Mouse (Mus musculus) T-cell, adult 66 days (primary cell): ENCODE data around the gene Vmn2r34. TPM values are rescaled to one million over a fixed set of nuclear protein-coding genes. Genes with fewer than 3 reads are reported as not detected.

Experiments
- total RNA-seq, 2 experiments: library from RNA; stranded (reverse); gene quantifications; 3 replicates in 1 of 2; 4 replicates in 1 of 2; pipeline ENCODE4 v1.2.4; 2023

Gene Vmn2r34
- total RNA-seq = not detected

GRCm38 (mm10) chr7:7689413-7689812, at the start of gene Vmn2r34:
Gene Vmn2r34 (minus strand): TSS chr7:7689513.

Other genes with a start within 250 kb of the Vmn2r34 start
- not detected for gene Vmn2r32, start 209.5 kb downstream of the Vmn2r34 start, total RNA-seq
- gene Vmn2r33, start 122.7 kb downstream of the Vmn2r34 start, total RNA-seq = not detected
- not detected for gene Vmn2r35, start 130.4 kb upstream of the Vmn2r34 start, total RNA-seq
- gene Vmn2r36, start 213.0 kb upstream of the Vmn2r34 start, total RNA-seq = not detected